Comparison of ENCODE assay signal across 8 mouse cellular contexts in genomic region chr9:44134101-44134850, GRCm38 (mm10). TPM values are rescaled to one million over a fixed set of nuclear protein-coding genes. Genes with fewer than 3 reads are reported as not detected.
DNase-seq lines count a peak whose midpoint lies in the region; ATAC-seq and TF ChIP-seq lines count a peak whose summit lies in the region.

Gene Mcam (plus strand): TSS chr9:44134469.

- ATAC-seq in hindbrain, embryonic 13.5 days (ENCODE audit: low FRiP score) = 0 out of 2 replicates have a peak, but pooled peaks have one; percentile 34
- ATAC-seq in midbrain, embryonic 12.5 days (ENCODE audit: low FRiP score, low read depth) = 0 out of 2 replicates have a peak, but pooled peaks have one; percentile 12

- peak in 1 of 2 experiments; percentile 42 for DNase-seq in left cerebral cortex, adult 2 months (ENCODE audit: extremely low spot score in 1 of 2, low spot score in 2 of 2)
- DNase-seq in left cerebral cortex, adult 18-20 months (ENCODE audit: low spot score in 2 of 2) = no peak
- peak; percentile 77 to 85 for DNase-seq in cerebellum, adult 18-20 months
- DNase-seq in gastrocnemius, adult 18-20 months (ENCODE audit: low spot score) = peak; percentile 76
- DNase-seq in left cerebral cortex, postnatal 36 days (ENCODE audit: low spot score in 2 of 2) = no peak
- DNase-seq in thymus, postnatal 25 days = peak; percentile 58

- H3K4me2 ChIP-seq in hindbrain, embryonic 13.5 days = peak within 1 kb of the TSS; percentile 69
- H3K4me2 ChIP-seq in midbrain, embryonic 12.5 days (replicated peaks) = peak within 1 kb of the TSS; percentile 67

- H3K4me3 ChIP-seq in left cerebral cortex, adult 2 months = peak within 1 kb of the TSS; percentile 50
- peak within 1 kb of the TSS; percentile 48 for H3K4me3 ChIP-seq in hindbrain, embryonic 13.5 days
- peak within 1 kb of the TSS; percentile 48 for H3K4me3 ChIP-seq in midbrain, embryonic 12.5 days

- H3K27me3 ChIP-seq in hindbrain, embryonic 13.5 days = peaks cover 75% of the 10 kb centered on the region
- peaks cover 73% of the 10 kb centered on the region for H3K27me3 ChIP-seq in midbrain, embryonic 12.5 days

- 0 out of 2 replicates have a peak, but pooled peaks cover under 1% of the 10 kb centered on the region for H3K36me3 ChIP-seq in hindbrain, embryonic 13.5 days
- no peaks in the 10 kb centered on the region for H3K36me3 ChIP-seq in midbrain, embryonic 12.5 days

- under 1% methylated on average over 31 of the region's 55 CpGs for WGBS in hindbrain, embryonic 13.5 days
- WGBS in midbrain, embryonic 12.5 days = 1% methylated on average over 40 of the region's 55 CpGs

- peak within 1 kb of the TSS; percentile 74 for H3K9ac ChIP-seq in hindbrain, embryonic 13.5 days
- peak within 1 kb of the TSS; percentile 57 for H3K9ac ChIP-seq in midbrain, embryonic 12.5 days (replicated peaks)

- no peaks in the 10 kb centered on the region for H3K9me3 ChIP-seq in hindbrain, embryonic 13.5 days
- H3K9me3 ChIP-seq in midbrain, embryonic 12.5 days = no peaks in the 10 kb centered on the region

- intact Hi-C loops in left cerebral cortex, adult 2 months (cut with DNase I) = no loop called here
- intact Hi-C loops in left cerebral cortex, postnatal 36 days (cut with DNase I) = no loop called here

- H3K4me1 ChIP-seq in hindbrain, embryonic 13.5 days (replicated peaks) = peaks cover 59% of the 10 kb centered on the region
- H3K4me1 ChIP-seq in midbrain, embryonic 12.5 days = peaks cover 58% of the 10 kb centered on the region

- no peak for TF ChIP-seq CTCF in left cerebral cortex, adult 2 months (IDR thresholded peaks at IDR 0.05)

- H3K27ac ChIP-seq in left cerebral cortex, adult 2 months = peak within 1 kb of the TSS; percentile 47
- peak within 1 kb of the TSS; percentile 55 for H3K27ac ChIP-seq in hindbrain, embryonic 13.5 days
- H3K27ac ChIP-seq in midbrain, embryonic 12.5 days (replicated peaks) = no peak within 1 kb of the TSS

RNA-seq across cellular contexts. Expression of gene Mcam, which starts in this region (rescaled TPM):
- total RNA-seq in left cerebral cortex, adult 2 months (2021) = 10 to 100 TPM in 1 of 2 experiments, 1 to 10 TPM in 1; 9.0 to 11.6 TPM
- total RNA-seq in left cerebral cortex, adult 18-20 months (2021) = 10 to 100 TPM in 1 of 2 experiments, 1 to 10 TPM in 1; 8.7 to 10.3 TPM
- total RNA-seq in gastrocnemius, adult 18-20 months (2021) = 10 to 100 TPM; 19.8 to 32.9 TPM
- 13.1 and 14.0 TPM in 2 replicates for polyA plus RNA-seq in hindbrain, embryonic 13.5 days (2015; fragmentation: Nextera tagmentation; extraction: Ambion mirVana)
- 10 to 100 TPM; 14.9 to 18.4 TPM for total RNA-seq in left cerebral cortex, postnatal 36 days (2021)
- 12.1 and 14.3 TPM in 2 replicates for polyA plus RNA-seq in midbrain, embryonic 12.5 days (2016; fragmentation: Nextera tagmentation; extraction: Ambion mirVana)

Comparison
In these comparisons a context has a peak if more than half of its experiments do, and no peak if none do; other contexts are left out.
1. DNase-seq: peak in cerebellum, adult 18-20 months (2 of 2), gastrocnemius, adult 18-20 months (single experiment) and thymus, postnatal 25 days (single experiment); none in left cerebral cortex, adult 18-20 months (0 of 2) and left cerebral cortex, postnatal 36 days (0 of 2).
2. Peak in every context shown above with its lines, with median percentiles within 50 percentile points of each other: H3K4me3 ChIP-seq.